Mouse (Mus musculus) heart, embryonic 14.5 days (tissue): ENCODE results near the gene Gm10097. TPM values are rescaled to one million over a fixed set of nuclear protein-coding genes. Genes with fewer than 3 reads are reported as not detected.

ENCODE experiments used
- ATAC-seq: fragments of 200-750 bp; cut with Nextera tagmentation; 2 replicates; pipeline ENCODE4 v1.8.0; 2017; ENCODE audit warnings: low read depth, moderate TSS enrichment; ENCODE audit not compliant: insufficient number of reproducible peaks, insufficient read depth, low FRiP score
- H3K27ac ChIP-seq, 2 experiments: fragments of 200-500 bp in 1 of 2; fragments of 300-500 bp in 1 of 2; sonication (generic) in 1 of 2; replicated peaks in 1 of 2; 2 replicates each; pipeline ENCODE4 v1.5.1; 2012 to 2014; ENCODE audit warnings: low read depth in 2 of 2, low read length in 2 of 2, control low read depth in 1 of 2, mild to moderate bottlenecking in 1 of 2, mixed read lengths in 1 of 2; ENCODE audit not compliant: control insufficient read depth in 1 of 2, insufficient read depth in 1 of 2
- H3K27me3 ChIP-seq: fragments of 300-500 bp; sonication (generic); 2 replicates; pipeline ENCODE4 v1.6.1; 2014; ENCODE audit warnings: mild to moderate bottlenecking, low read length, control low read depth; ENCODE audit not compliant: control insufficient read depth, insufficient read depth
- H3K36me3 ChIP-seq: fragments of 300-500 bp; sonication (generic); 2 replicates; pipeline ENCODE4 v1.6.1; 2014; ENCODE audit warnings: mild to moderate bottlenecking, control low read depth, low read length, mixed read lengths; ENCODE audit not compliant: control insufficient read depth, insufficient read depth
- H3K4me1 ChIP-seq, 2 experiments: fragments of 200-500 bp in 1 of 2; fragments of 300-500 bp in 1 of 2; sonication (generic) in 1 of 2; 2 replicates each; pipeline ENCODE4 v1.6.1; 2012 to 2014; ENCODE audit warnings: low read length in 2 of 2, control low read depth in 1 of 2, mixed read lengths in 1 of 2; ENCODE audit not compliant: control insufficient read depth in 2 of 2, insufficient read depth in 2 of 2
- H3K4me2 ChIP-seq: fragments of 300-500 bp; sonication (generic); 2 replicates; pipeline ENCODE4 v1.6.1; 2014; ENCODE audit warnings: mild to moderate bottlenecking, low read length
- H3K4me3 ChIP-seq, 2 experiments: fragments of 200-500 bp in 1 of 2; fragments of 300-500 bp in 1 of 2; sonication (generic) in 1 of 2; 2 replicates each; pipeline ENCODE4 v1.5.1; 2012 to 2014; ENCODE audit warnings: low read length in 2 of 2, mild to moderate bottlenecking in 2 of 2, control low read depth in 1 of 2, low read depth in 1 of 2, moderate library complexity in 1 of 2; ENCODE audit not compliant: control insufficient read depth in 1 of 2, insufficient read depth in 1 of 2
- H3K9ac ChIP-seq: fragments of 300-500 bp; sonication (generic); 2 replicates; pipeline ENCODE4 v1.6.1; 2014; ENCODE audit warnings: mild to moderate bottlenecking, low read length
- H3K9me3 ChIP-seq: fragments of 300-500 bp; sonication (generic); 2 replicates; pipeline ENCODE4 v1.6.1; 2016; ENCODE audit warnings: low read length, control low read depth; ENCODE audit not compliant: control insufficient read depth
- WGBS: fragments of 180-500 bp; shearing (Covaris S2); extraction: QIAGEN DNeasy Blood & Tissue Kit; methylation state at CpG from one replicate; pipeline ENCODE4 v1.1.7; 2014; 5-methylcytosine and 5-hydroxymethylcytosine counted together
- polyA plus RNA-seq: library from polyadenylated mRNA; unstranded; fragments of >200 nt; fragmentation: Nextera tagmentation; extraction: Ambion mirVana; gene quantifications from 2 replicates; pipeline ENCODE4 v1.2.1, GENCODE M21; 2014

Gm10097 gene
- polyA plus RNA-seq, 1 experiment from 2014 or later = 0.53 TPM

DNA sequence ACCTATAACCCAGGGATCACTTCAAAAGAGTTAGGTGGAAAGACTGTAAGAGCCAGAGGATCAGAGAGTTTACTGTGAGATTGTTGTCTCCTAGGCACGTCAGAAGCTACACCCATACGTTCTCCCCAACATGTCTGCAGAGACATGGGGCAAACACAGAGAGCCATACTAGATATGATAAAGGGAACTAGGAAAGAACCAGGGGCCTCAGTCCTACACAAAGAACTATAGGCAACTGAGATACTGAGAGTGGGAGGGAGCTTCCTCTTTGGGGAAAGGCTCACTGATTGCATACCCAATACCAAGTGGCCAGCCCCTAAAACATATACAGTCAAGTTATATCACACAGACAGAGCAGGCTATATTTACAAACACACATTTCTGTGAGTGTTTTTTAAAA, 9.0 kb upstream of the Gm10097 start:
- 23% methylated on average over 2 of the region's 2 CpGs for WGBS
- H3K4me2 ChIP-seq = no peak overlapping the region
- H3K4me1 ChIP-seq = peaks cover 20 to 24% of the 10 kb centered on the region in 2 experiments
- no peak overlapping the region for H3K9ac ChIP-seq
- H3K27ac ChIP-seq = peak overlapping the region; percentile 3 to 5; a peak in 3 of 4 replicates
- H3K9me3 ChIP-seq = no peaks in the 10 kb centered on the region
- no peaks in the 10 kb centered on the region for H3K27me3 ChIP-seq
- peaks cover 47% of the 10 kb centered on the region for H3K36me3 ChIP-seq
- no peak overlapping the region for H3K4me3 ChIP-seq
- ATAC-seq = no peak

DNA sequence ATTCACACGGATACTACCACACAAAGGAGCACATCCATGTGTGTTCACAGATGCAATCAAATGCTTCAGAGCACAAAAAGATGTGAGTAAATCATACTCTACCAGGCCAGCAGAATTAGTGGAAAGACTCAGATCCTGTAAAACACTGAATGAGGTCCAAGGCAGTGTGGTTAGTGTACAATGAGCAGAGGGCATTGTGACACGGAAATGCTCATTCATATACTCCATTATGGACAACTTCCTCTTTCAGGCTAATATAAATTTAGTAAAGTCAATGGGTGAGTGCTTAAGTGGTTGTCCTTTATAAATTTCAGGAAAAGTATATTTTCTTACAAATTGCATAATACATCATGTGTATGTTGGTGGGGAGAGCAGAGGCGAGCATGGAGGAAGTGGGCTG, 1.9 kb upstream of the Gm10097 start:
- H3K4me1 ChIP-seq = peaks cover 5% of the 10 kb centered on the region in 2 experiments; a peak in 3 of 4 replicates
- peak overlapping the region; percentile 54 for H3K4me2 ChIP-seq
- WGBS = 87% methylated on average over 3 of the region's 3 CpGs
- H3K4me3 ChIP-seq = peak overlapping the region in 1 of 2 experiments; percentile 29; a peak in 1 of 4 replicates
- H3K27me3 ChIP-seq = no peaks in the 10 kb centered on the region
- H3K27ac ChIP-seq = 0 out of 4 replicates have a peak overlapping the region, but pooled peaks of 1 of the 2 experiments have one; percentile 9
- no peak for ATAC-seq
- no peak overlapping the region for H3K9ac ChIP-seq
- no peaks in the 10 kb centered on the region for H3K9me3 ChIP-seq
- H3K36me3 ChIP-seq = peaks cover 19% of the 10 kb centered on the region

GRCm38 (mm10) chr10:5070168-5070940, 1.4 kb downstream of the Gm10097 start:
- Histone ChIP-seq H3K36me3 (peaks cover 41% of the 10 kb centered on the region), H3K27me3 (no peaks in the 10 kb centered on the region), H3K9me3 (0 out of 2 replicates have a peak, but pooled peaks cover 2% of the 10 kb centered on the region), H3K9ac (peak overlapping the region; percentile 74), H3K4me2 (peak overlapping the region; percentile 54), H3K4me3 (peak overlapping the region in 1 of 2 experiments; percentile 29; a peak in 1 of 4 replicates), H3K4me1 (peaks cover 2 to 5% of the 10 kb centered on the region in 2 experiments; a peak in 2 of 4 replicates), H3K27ac (peak overlapping the region; percentile 55 to 97)
- ATAC-seq = no peak
- 84% methylated on average over 11 of the region's 11 CpGs for WGBS

- Histone ChIP-seq H3K36me3 (peaks cover 46% of the 10 kb centered on the region), H3K4me2 (peak overlapping the region; percentile 54), H3K9me3 (0 out of 2 replicates have a peak, but pooled peaks cover 2% of the 10 kb centered on the region), H3K4me1 (peaks cover 2 to 5% of the 10 kb centered on the region in 2 experiments; a peak in 2 of 4 replicates), H3K9ac (no peak overlapping the region), H3K27me3 (no peaks in the 10 kb centered on the region), H3K4me3 (no peak overlapping the region), H3K27ac (no peak overlapping the region; a peak in 1 of 4 replicates)
- 87% methylated on average over 3 of the region's 3 CpGs for WGBS
- ATAC-seq = no peak
Measured at GRCm38 (mm10) chr10:5070941-5071231, 1.9 kb downstream of the Gm10097 start.

DNA sequence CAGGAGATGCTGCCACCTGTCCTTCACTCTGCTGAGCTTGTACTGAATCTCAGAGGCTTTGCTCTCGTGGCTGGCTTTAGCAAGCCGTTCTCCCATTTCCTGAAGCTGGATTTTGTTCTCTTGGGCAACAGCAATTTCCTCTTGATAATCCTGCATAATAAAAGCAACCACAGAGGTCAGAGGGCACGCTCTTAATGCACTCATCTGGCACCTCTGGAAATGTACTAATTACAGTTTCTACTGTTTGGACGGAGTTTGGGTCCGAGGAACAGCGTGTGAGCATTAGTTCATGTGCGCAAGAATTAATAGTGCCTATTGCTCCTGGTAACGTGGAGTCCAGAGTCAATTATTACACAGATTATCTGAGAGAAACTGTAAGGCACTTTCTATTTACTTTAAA, 3.1 kb downstream of the Gm10097 start:
- H3K27ac ChIP-seq = no peak overlapping the region
- H3K9ac ChIP-seq = no peak overlapping the region
- 0 out of 2 replicates have a peak, but pooled peaks cover 2% of the 10 kb centered on the region for H3K9me3 ChIP-seq
- H3K4me3 ChIP-seq = no peak overlapping the region
- H3K36me3 ChIP-seq = peaks cover 44% of the 10 kb centered on the region
- no peak for ATAC-seq
- WGBS = 80% methylated on average over 8 of the region's 8 CpGs
- H3K4me1 ChIP-seq = 0 out of 4 replicates have a peak, but pooled peaks cover under 1 to 2% of the 10 kb centered on the region in 2 experiments
- no peak overlapping the region for H3K4me2 ChIP-seq
- H3K27me3 ChIP-seq = no peaks in the 10 kb centered on the region

DNA sequence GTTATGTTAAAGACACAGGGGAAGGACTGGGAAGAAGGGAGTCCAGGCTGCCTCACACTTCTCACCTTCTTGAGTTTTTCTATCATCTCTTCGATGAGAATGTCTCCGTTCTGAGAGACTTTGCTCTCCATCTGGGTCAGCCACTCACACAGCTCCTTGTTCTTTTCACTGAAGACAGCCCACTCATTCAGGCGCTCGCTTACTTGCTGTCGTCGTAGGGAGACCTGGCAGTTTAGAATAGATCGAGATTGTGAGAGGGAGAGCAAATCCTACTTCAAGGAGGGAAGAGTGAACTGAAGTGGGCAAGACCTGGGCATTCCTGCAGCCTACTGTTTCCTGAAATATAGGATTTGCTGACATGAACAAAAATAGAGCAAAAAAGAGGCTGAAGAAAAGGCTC, 6.7 kb downstream of the Gm10097 start:
- no peak overlapping the region for H3K9ac ChIP-seq
- 81% methylated on average over 7 of the region's 7 CpGs for WGBS
- H3K4me1 ChIP-seq = peaks cover 0 to 2% of the 10 kb centered on the region in 2 experiments; a peak in 1 of 4 replicates
- H3K9me3 ChIP-seq = 0 out of 2 replicates have a peak, but pooled peaks cover 2% of the 10 kb centered on the region
- peaks cover 49% of the 10 kb centered on the region for H3K36me3 ChIP-seq
- ATAC-seq = no peak
- H3K27me3 ChIP-seq = no peaks in the 10 kb centered on the region
- H3K4me3 ChIP-seq = no peak overlapping the region
- no peak overlapping the region for H3K27ac ChIP-seq
- no peak overlapping the region for H3K4me2 ChIP-seq

DNA sequence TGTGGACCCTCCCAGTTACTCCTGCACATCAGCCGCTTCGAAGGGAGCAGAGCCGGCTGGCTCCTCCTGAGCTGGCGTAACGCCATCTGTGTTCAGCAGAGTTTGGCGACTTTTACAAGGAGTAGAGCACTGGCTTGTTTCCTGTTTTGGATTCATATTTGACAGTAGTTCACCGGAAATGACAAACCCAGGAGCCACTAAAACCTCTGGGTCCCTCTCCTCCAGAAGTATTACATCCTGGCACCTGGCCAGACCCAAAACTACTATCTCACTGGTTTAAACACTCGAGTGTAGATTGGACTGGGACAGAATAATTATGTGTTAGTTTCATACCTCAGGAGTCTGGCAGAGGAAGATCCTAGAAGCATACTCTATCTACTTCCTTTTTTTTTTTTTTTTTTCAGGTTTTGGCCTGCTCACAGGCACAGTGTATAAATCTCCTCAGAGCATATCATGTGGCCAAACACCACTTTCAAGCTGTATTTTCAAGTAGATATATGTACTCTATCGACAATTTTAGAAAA, 11.0 kb downstream of the Gm10097 start:
- Histone ChIP-seq H3K36me3 (peaks cover 34% of the 10 kb centered on the region), H3K4me2 (no peak overlapping the region), H3K4me3 (no peak overlapping the region), H3K27me3 (no peaks in the 10 kb centered on the region), H3K9ac (no peak overlapping the region), H3K27ac (peak overlapping the region in 1 of 2 experiments; percentile 41; a peak in 2 of 4 replicates), H3K4me1 (peaks cover 0 to 2% of the 10 kb centered on the region in 2 experiments; a peak in 1 of 4 replicates), H3K9me3 (no peaks in the 10 kb centered on the region)
- WGBS = 42% methylated on average over 9 of the region's 9 CpGs
- no peak for ATAC-seq
